Comparison of ENCODE assay signal across 10 mouse cellular contexts in genomic region chr4:117134601-117134995, GRCm38 (mm10). TPM values are rescaled to one million over a fixed set of nuclear protein-coding genes. Genes with fewer than 3 reads are reported as not detected.
A peak's percentile ranks its signal among the peaks of the same experiment; 100 is the strongest.
DNase-seq lines count a peak whose midpoint lies in the region; ATAC-seq and TF ChIP-seq lines count a peak whose summit lies in the region.
"Had no signal": no experiment of that assay in that cellular context is flagged by ENCODE, and none has a peak within 500 bp of the region (broad histone marks: within the 10 kb centered on the region; RNA-seq: fewer than 3 reads in every experiment).

No protein-coding gene starts in this region.

- H3K4me3 ChIP-seq in kidney, embryonic 14.5 days (ENCODE audit: low read length) = no peak overlapping the region
- peak overlapping the region; percentile 92 for H3K4me3 ChIP-seq in embryonic facial prominence, embryonic 10.5 days
- H3K4me3 ChIP-seq in hindbrain, embryonic 11.5 days (ENCODE audit: low read depth, low read length) = no peak overlapping the region
- H3K4me3 ChIP-seq in midbrain, embryonic 11.5 days (ENCODE audit: low read depth, low read length) = no peak overlapping the region
- no peak overlapping the region; the same call in 1 of the 2 replicates for H3K4me3 ChIP-seq in layer of hippocampus, adult 2 months

- 0 out of 2 replicates have a peak, but pooled peaks cover 3% of the 10 kb centered on the region for H3K36me3 ChIP-seq in kidney, embryonic 14.5 days (ENCODE audit: control insufficient read depth, insufficient read depth, low read length)
- H3K36me3 ChIP-seq in embryonic facial prominence, embryonic 10.5 days (replicated peaks) = peaks cover 19% of the 10 kb centered on the region
- peaks cover 4% of the 10 kb centered on the region; the same call in 1 of the 2 replicates for H3K36me3 ChIP-seq in hindbrain, embryonic 11.5 days (ENCODE audit: control insufficient read depth, insufficient read depth, low read length)
- H3K36me3 ChIP-seq in midbrain, embryonic 11.5 days (ENCODE audit: control insufficient read depth, insufficient read depth, low read length) = no peaks in the 10 kb centered on the region

- 39% methylated on average over 2 of the region's 2 CpGs for WGBS in kidney, embryonic 14.5 days
- 30% methylated on average over 2 of the region's 2 CpGs for WGBS in embryonic facial prominence, embryonic 10.5 days
- WGBS in hindbrain, embryonic 11.5 days = 37% methylated on average over 2 of the region's 2 CpGs
- 30% methylated on average over 2 of the region's 2 CpGs for WGBS in midbrain, embryonic 11.5 days

- H3K27ac ChIP-seq in kidney, embryonic 14.5 days (ENCODE audit: low read depth, low read length) = no peak overlapping the region
- no peak overlapping the region for H3K27ac ChIP-seq in embryonic facial prominence, embryonic 10.5 days (replicated peaks)
- no peak overlapping the region for H3K27ac ChIP-seq in hindbrain, embryonic 11.5 days (ENCODE audit: low read depth, low read length)
- no peak overlapping the region for H3K27ac ChIP-seq in midbrain, embryonic 11.5 days (ENCODE audit: low read depth, low read length)
- no peak overlapping the region for H3K27ac ChIP-seq in layer of hippocampus, adult 2 months

- H3K9ac ChIP-seq in kidney, embryonic 14.5 days (ENCODE audit: low read depth, low read length) = no peak overlapping the region
- H3K9ac ChIP-seq in hindbrain, embryonic 11.5 days (ENCODE audit: low read depth, low read length) = peak overlapping the region; percentile 37; the same call in 1 of the 2 replicates
- H3K9ac ChIP-seq in midbrain, embryonic 11.5 days (ENCODE audit: low read length) = peak overlapping the region; percentile 47; the same call in 1 of the 2 replicates

- peaks cover 9% of the 10 kb centered on the region; the same call in 1 of the 2 replicates for H3K4me1 ChIP-seq in kidney, embryonic 14.5 days (ENCODE audit: control insufficient read depth, insufficient read depth, low read length)
- peaks cover 62% of the 10 kb centered on the region for H3K4me1 ChIP-seq in embryonic facial prominence, embryonic 10.5 days
- peaks cover 20% of the 10 kb centered on the region for H3K4me1 ChIP-seq in hindbrain, embryonic 11.5 days (replicated peaks; ENCODE audit: control insufficient read depth, insufficient read depth, low read length)
- H3K4me1 ChIP-seq in midbrain, embryonic 11.5 days (ENCODE audit: control insufficient read depth, insufficient read depth, low read length) = peaks cover 34% of the 10 kb centered on the region

- DNase-seq in kidney, adult 11 months = peak; percentile 29
- DNase-seq in embryonic facial prominence, embryonic 10.5 days (ENCODE audit: low spot score) = no peak
- no peak for DNase-seq in hindbrain, embryonic 11.5 days (ENCODE audit: low spot score)
- DNase-seq in midbrain, embryonic 11.5 days (ENCODE audit: low spot score, missing footprints) = peak; percentile 77
- no peak for DNase-seq in retina, embryonic 14.5 days (ENCODE audit: low spot score)
- no peak for DNase-seq in layer of hippocampus, adult 2 months (ENCODE audit: low spot score in 2 of 2)
- DNase-seq in thymus, postnatal 36 days = no peak

- ATAC-seq in kidney, embryonic 14.5 days (ENCODE audit: low FRiP score, low TSS enrichment) = no peak
- ATAC-seq in hindbrain, embryonic 11.5 days (ENCODE audit: low FRiP score) = no peak
- ATAC-seq in midbrain, embryonic 11.5 days (ENCODE audit: low FRiP score) = no peak

- no peak for TF ChIP-seq CTCF in layer of hippocampus, adult 2 months (conservative IDR thresholded peaks at IDR 0.05)

- no peak overlapping the region for H3K4me2 ChIP-seq in kidney, embryonic 14.5 days (replicated peaks; ENCODE audit: low read depth, low read length)
- no peak overlapping the region for H3K4me2 ChIP-seq in hindbrain, embryonic 11.5 days (replicated peaks; ENCODE audit: low read depth, low read length)
- H3K4me2 ChIP-seq in midbrain, embryonic 11.5 days = no peak overlapping the region

- no peaks in the 10 kb centered on the region for H3K9me3 ChIP-seq in kidney, embryonic 14.5 days (ENCODE audit: control insufficient read depth, low read length)
- H3K9me3 ChIP-seq in embryonic facial prominence, embryonic 10.5 days = no peaks in the 10 kb centered on the region
- H3K9me3 ChIP-seq in hindbrain, embryonic 11.5 days (ENCODE audit: control insufficient read depth, low read length) = no peaks in the 10 kb centered on the region
- H3K9me3 ChIP-seq in midbrain, embryonic 11.5 days (ENCODE audit: control insufficient read depth, low read length) = no peaks in the 10 kb centered on the region

- H3K27me3 ChIP-seq in kidney, embryonic 14.5 days (ENCODE audit: control insufficient read depth, insufficient read depth, low read length) = peaks cover 14% of the 10 kb centered on the region
- H3K27me3 ChIP-seq in embryonic facial prominence, embryonic 10.5 days (replicated peaks; ENCODE audit: low read depth, poor library complexity, severe bottlenecking) = peaks cover 42% of the 10 kb centered on the region
- H3K27me3 ChIP-seq in hindbrain, embryonic 11.5 days (ENCODE audit: control insufficient read depth, insufficient read depth, low read length) = no peaks in the 10 kb centered on the region; the same call in 1 of the 2 replicates
- peaks cover 3% of the 10 kb centered on the region; the same call in 1 of the 2 replicates for H3K27me3 ChIP-seq in midbrain, embryonic 11.5 days (ENCODE audit: control insufficient read depth, insufficient read depth, low read length)

RNA-seq across cellular contexts. Expression of gene Plk3, which starts 0.8 kb away (rescaled TPM):
- 2.4 and 2.9 TPM in 2 replicates for polyA plus RNA-seq in kidney, embryonic 14.5 days (2014; fragmentation: Nextera tagmentation; extraction: Ambion mirVana)
- 7.9 and 15.1 TPM in 2 replicates for polyA plus RNA-seq in embryonic facial prominence, embryonic 10.5 days (2016; fragmentation: Nextera tagmentation; extraction: Ambion mirVana)
- polyA plus RNA-seq in hindbrain, embryonic 11.5 days (2014; fragmentation: Nextera tagmentation; extraction: Ambion mirVana) = 31.3 and 37.1 TPM in 2 replicates
- 28.0 and 32.8 TPM in 2 replicates for polyA plus RNA-seq in midbrain, embryonic 11.5 days (2014; fragmentation: Nextera tagmentation; extraction: Ambion mirVana)
- total RNA-seq in layer of hippocampus, adult 2 months (2021) = 1 to 10 TPM; 6.9 to 7.2 TPM

RNA-seq across cellular contexts. Expression of gene Tctex1d4, which starts 8.0 kb away (rescaled TPM):
- not detected in 2 replicates for polyA plus RNA-seq in kidney, embryonic 14.5 days (2014; fragmentation: Nextera tagmentation; extraction: Ambion mirVana)
- polyA plus RNA-seq in embryonic facial prominence, embryonic 10.5 days (2016; fragmentation: Nextera tagmentation; extraction: Ambion mirVana) = not detected in 2 replicates
- 0.60 TPM in 1 of 2 replicates, not detected in the other for polyA plus RNA-seq in hindbrain, embryonic 11.5 days (2014; fragmentation: Nextera tagmentation; extraction: Ambion mirVana)
- polyA plus RNA-seq in midbrain, embryonic 11.5 days (2014; fragmentation: Nextera tagmentation; extraction: Ambion mirVana) = not detected in 2 replicates
- total RNA-seq in layer of hippocampus, adult 2 months (2021) = under 1 TPM in 1 of 2 experiments, not detected in 1; 0.38 TPM
- total RNA-seq: hematopoietic stem cell, adult 5-6 weeks; neutrophil, adult 5-6 weeks had no signal

RNA-seq across cellular contexts. Expression of gene Btbd19, which starts 9.1 kb away (rescaled TPM):
- polyA plus RNA-seq in kidney, embryonic 14.5 days (2014; fragmentation: Nextera tagmentation; extraction: Ambion mirVana) = 6.2 TPM in 2 replicates
- 3.6 and 4.0 TPM in 2 replicates for polyA plus RNA-seq in embryonic facial prominence, embryonic 10.5 days (2016; fragmentation: Nextera tagmentation; extraction: Ambion mirVana)
- 3.6 and 3.8 TPM in 2 replicates for polyA plus RNA-seq in hindbrain, embryonic 11.5 days (2014; fragmentation: Nextera tagmentation; extraction: Ambion mirVana)
- 2.7 and 3.8 TPM in 2 replicates for polyA plus RNA-seq in midbrain, embryonic 11.5 days (2014; fragmentation: Nextera tagmentation; extraction: Ambion mirVana)
- total RNA-seq in layer of hippocampus, adult 2 months (2021) = 10 to 100 TPM; 13.3 to 14.8 TPM

RNA-seq across cellular contexts. Expression of gene Rps8, which starts 21.4 kb away (rescaled TPM):
- polyA plus RNA-seq in kidney, embryonic 14.5 days (2014; fragmentation: Nextera tagmentation; extraction: Ambion mirVana) = 1,419 and 1,934 TPM in 2 replicates
- 897 and 923 TPM in 2 replicates for polyA plus RNA-seq in embryonic facial prominence, embryonic 10.5 days (2016; fragmentation: Nextera tagmentation; extraction: Ambion mirVana)
- polyA plus RNA-seq in hindbrain, embryonic 11.5 days (2014; fragmentation: Nextera tagmentation; extraction: Ambion mirVana) = 779 and 892 TPM in 2 replicates
- 780 and 794 TPM in 2 replicates for polyA plus RNA-seq in midbrain, embryonic 11.5 days (2014; fragmentation: Nextera tagmentation; extraction: Ambion mirVana)
- 100 to 1,000 TPM; 509 to 527 TPM for total RNA-seq in layer of hippocampus, adult 2 months (2021)

RNA-seq across cellular contexts. Expression of gene Ptch2, which starts 38.7 kb away (rescaled TPM):
- 6.0 and 7.6 TPM in 2 replicates for polyA plus RNA-seq in kidney, embryonic 14.5 days (2014; fragmentation: Nextera tagmentation; extraction: Ambion mirVana)
- polyA plus RNA-seq in embryonic facial prominence, embryonic 10.5 days (2016; fragmentation: Nextera tagmentation; extraction: Ambion mirVana) = 9.2 and 10.4 TPM in 2 replicates
- polyA plus RNA-seq in hindbrain, embryonic 11.5 days (2014; fragmentation: Nextera tagmentation; extraction: Ambion mirVana) = 1.4 and 1.9 TPM in 2 replicates
- polyA plus RNA-seq in midbrain, embryonic 11.5 days (2014; fragmentation: Nextera tagmentation; extraction: Ambion mirVana) = 3.6 and 5.0 TPM in 2 replicates
- 1 to 10 TPM; 1.5 to 2.7 TPM for total RNA-seq in layer of hippocampus, adult 2 months (2021)
- total RNA-seq: hematopoietic stem cell, adult 5-6 weeks had no signal

Comparison
In these comparisons a context has a peak if more than half of its experiments do, and no peak if none do; other contexts are left out.
1. DNase-seq: peak in kidney, adult 11 months (single experiment) and midbrain, embryonic 11.5 days (single experiment); none in embryonic facial prominence, embryonic 10.5 days (single experiment), hindbrain, embryonic 11.5 days (single experiment), retina, embryonic 14.5 days (single experiment), layer of hippocampus, adult 2 months (0 of 2) and thymus, postnatal 36 days (0 of 2).